Mouse (Mus musculus) CD4-positive, CD25-positive, alpha-beta regulatory T cell (primary cell): ENCODE results near the gene Hipk3. TPM values are rescaled to one million over a fixed set of nuclear protein-coding genes. Genes with fewer than 3 reads are reported as not detected.

Experiments
- polyA plus RNA-seq: library from polyadenylated mRNA; unstranded; fragments of 100-300 nt; shearing (Covaris generic); gene quantifications from one replicate; pipeline ENCODE4 v1.2.1, GENCODE M21; 2017

Gene Hipk3
- 48.4 TPM for polyA plus RNA-seq

GRCm38 (mm10) chr2:104493951-104494800, at the start of gene Hipk3:
Gene Hipk3 (minus strand): TSS chr2:104494446.

GRCm38 (mm10) chr2:104410963-104411545, 83.2 kb downstream of the Hipk3 start, which contains the start of gene D430041D05Rik:
Gene D430041D05Rik (minus strand): TSS chr2:104411013.

Other genes with a start within 250 kb of the Hipk3 start
- gene D430041D05Rik, start 83.4 kb downstream of the Hipk3 start, polyA plus RNA-seq = not detected
- 71.3 TPM for gene Cstf3, start 96.1 kb upstream of the Hipk3 start, polyA plus RNA-seq
- 0.87 TPM for gene Tcp11l1, start 217.7 kb upstream of the Hipk3 start, polyA plus RNA-seq
- gene Pin1rt1, start 221.9 kb upstream of the Hipk3 start, polyA plus RNA-seq = not detected
- 0.10 TPM for gene Depdc7, start 248.4 kb upstream of the Hipk3 start, polyA plus RNA-seq